In the genomic region with DNA sequence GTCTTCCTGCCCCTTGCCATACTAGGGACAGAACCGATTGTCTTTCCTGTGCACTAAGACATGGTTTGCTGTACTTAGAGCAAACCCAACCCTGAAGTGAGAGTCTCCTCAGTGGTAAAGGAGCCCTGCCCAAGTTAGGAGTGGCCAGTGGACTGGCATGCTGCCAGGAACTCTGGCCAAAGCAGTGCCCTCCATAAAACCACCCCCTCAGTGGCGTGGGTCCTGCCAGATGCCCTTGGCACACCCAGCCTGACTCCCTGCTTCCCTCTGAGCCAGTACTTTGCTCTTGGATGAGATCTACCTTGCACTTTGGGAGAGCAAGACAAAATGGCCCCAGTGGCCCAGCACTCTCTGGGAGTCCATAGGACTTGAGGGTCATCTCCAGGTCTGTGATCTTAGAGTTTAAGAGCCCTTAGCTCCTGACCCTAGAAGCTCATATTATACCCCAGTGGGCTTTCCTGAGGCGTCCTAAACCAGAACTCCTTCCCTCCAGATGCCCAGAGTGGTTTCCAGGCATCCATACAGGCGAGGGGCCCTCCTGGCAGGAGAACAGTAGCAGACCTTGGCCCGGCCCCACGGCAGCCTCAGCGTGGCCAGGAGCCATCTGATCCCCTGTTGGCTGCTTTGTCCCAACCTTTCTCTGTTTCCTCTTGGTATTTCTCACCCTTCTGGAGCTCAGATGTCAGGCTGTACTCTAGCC, we compare ENCODE assay signal across 10 mouse cellular contexts. TPM values are rescaled to one million over a fixed set of nuclear protein-coding genes. Genes with fewer than 3 reads are reported as not detected.
DNase-seq lines count a peak whose midpoint lies in the region; ATAC-seq and TF ChIP-seq lines count a peak whose summit lies in the region.
"Had no signal": no experiment of that assay in that cellular context is flagged by ENCODE, and none has a peak within 500 bp of the region (broad histone marks: within the 10 kb centered on the region; RNA-seq: fewer than 3 reads in every experiment).

No protein-coding gene starts in this region.

- H3K27ac ChIP-seq in hindbrain, embryonic 14.5 days, result 0 out of 2 replicates have a peak overlapping the region, but pooled peaks have one; percentile 14
- no peak overlapping the region for H3K27ac ChIP-seq in hindbrain, embryonic 11.5 days (ENCODE audit: low read depth, low read length)
- peak overlapping the region; percentile 13; the same call in 1 of the 2 replicates for H3K27ac ChIP-seq in forebrain, embryonic 16.5 days (ENCODE audit: low read length)
- H3K27ac ChIP-seq in midbrain, postnatal 0 days (ENCODE audit: low read depth, low read length), result no peak overlapping the region
- H3K27ac ChIP-seq: embryonic facial prominence, embryonic 12.5 days; liver, embryonic 15.5 days had no signal

- TF ChIP-seq CTCF in midbrain, postnatal 0 days (IDR thresholded peaks at IDR 0.05), result no peak

- H3K4me1 ChIP-seq in hindbrain, embryonic 14.5 days (replicated peaks; ENCODE audit: control insufficient read depth, insufficient read depth, low read length), result no peaks in the 10 kb centered on the region
- H3K4me1 ChIP-seq in hindbrain, embryonic 11.5 days (replicated peaks; ENCODE audit: control insufficient read depth, insufficient read depth, low read length), result no peaks in the 10 kb centered on the region
- peaks cover 6% of the 10 kb centered on the region for H3K4me1 ChIP-seq in forebrain, embryonic 16.5 days (replicated peaks; ENCODE audit: control insufficient read depth, insufficient read depth, low read length)
- H3K4me1 ChIP-seq in midbrain, postnatal 0 days (ENCODE audit: insufficient read depth, low read length), result no peaks in the 10 kb centered on the region
- H3K4me1 ChIP-seq: embryonic facial prominence, embryonic 12.5 days had no signal

- H3K4me2 ChIP-seq in hindbrain, embryonic 14.5 days (replicated peaks), result no peak overlapping the region
- H3K4me2 ChIP-seq in hindbrain, embryonic 11.5 days (replicated peaks; ENCODE audit: low read depth, low read length), result no peak overlapping the region
- H3K4me2 ChIP-seq in forebrain, embryonic 16.5 days (ENCODE audit: low read length), result no peak overlapping the region
- H3K4me2 ChIP-seq in midbrain, postnatal 0 days (ENCODE audit: low read depth, low read length, poor library complexity, severe bottlenecking), result no peak overlapping the region
- H3K4me2 ChIP-seq: embryonic facial prominence, embryonic 12.5 days; liver, embryonic 15.5 days had no signal

- peak; percentile 66; the same call in 1 of the 2 replicates for ATAC-seq in hindbrain, embryonic 14.5 days (ENCODE audit: low FRiP score)
- no peak for ATAC-seq in hindbrain, embryonic 11.5 days (ENCODE audit: low FRiP score)
- peak; percentile 68 for ATAC-seq in forebrain, embryonic 16.5 days
- ATAC-seq in midbrain, postnatal 0 days (ENCODE audit: low FRiP score), result peak; percentile 42; the same call in 1 of the 2 replicates
- no peak for ATAC-seq in megakaryocyte progenitor cell, adult 5-6 weeks (replicated peaks; ENCODE audit: poor library complexity)

- no peak for DNase-seq in hindbrain, embryonic 14.5 days (ENCODE audit: low spot score)
- no peak for DNase-seq in hindbrain, embryonic 11.5 days (ENCODE audit: low spot score)
- peak; percentile 62 for DNase-seq in adrenal gland, adult 8-10 months
- DNase-seq in kidney, postnatal 10 days, result peak; percentile 69
- peak; percentile 56 for DNase-seq in midbrain, postnatal 0 days (ENCODE audit: low spot score)
- no peak for DNase-seq in embryo, embryonic 10 days (ENCODE audit: low spot score)

- WGBS in hindbrain, embryonic 14.5 days, result 67% methylated on average over 7 of the region's 7 CpGs
- WGBS in hindbrain, embryonic 11.5 days, result 84% methylated on average over 7 of the region's 7 CpGs
- WGBS in forebrain, embryonic 16.5 days, result 64% methylated on average over 7 of the region's 7 CpGs
- 78% methylated on average over 7 of the region's 7 CpGs for WGBS in midbrain, postnatal 0 days

- H3K27me3 ChIP-seq in hindbrain, embryonic 14.5 days (ENCODE audit: control insufficient read depth, insufficient read depth, low read length), result no peaks in the 10 kb centered on the region
- H3K27me3 ChIP-seq in hindbrain, embryonic 11.5 days (ENCODE audit: control insufficient read depth, insufficient read depth, low read length), result no peaks in the 10 kb centered on the region
- H3K27me3 ChIP-seq in forebrain, embryonic 16.5 days (replicated peaks; ENCODE audit: control insufficient read depth, insufficient read depth, low read length), result no peaks in the 10 kb centered on the region
- H3K27me3 ChIP-seq in midbrain, postnatal 0 days (ENCODE audit: insufficient read depth, low read length), result no peaks in the 10 kb centered on the region
- H3K27me3 ChIP-seq: embryonic facial prominence, embryonic 12.5 days; liver, embryonic 15.5 days had no signal

- H3K9me3 ChIP-seq in hindbrain, embryonic 14.5 days (ENCODE audit: control insufficient read depth, low read length), result no peaks in the 10 kb centered on the region
- no peaks in the 10 kb centered on the region for H3K9me3 ChIP-seq in hindbrain, embryonic 11.5 days (ENCODE audit: control insufficient read depth, low read length)
- H3K9me3 ChIP-seq in forebrain, embryonic 16.5 days (ENCODE audit: control insufficient read depth, low read length), result no peaks in the 10 kb centered on the region
- H3K9me3 ChIP-seq in midbrain, postnatal 0 days (ENCODE audit: low read length), result no peaks in the 10 kb centered on the region
- H3K9me3 ChIP-seq: embryonic facial prominence, embryonic 12.5 days; liver, embryonic 15.5 days had no signal

- H3K36me3 ChIP-seq in hindbrain, embryonic 14.5 days (replicated peaks; ENCODE audit: control insufficient read depth, insufficient read depth), result peaks cover 75% of the 10 kb centered on the region
- H3K36me3 ChIP-seq in hindbrain, embryonic 11.5 days (ENCODE audit: control insufficient read depth, insufficient read depth, low read length), result no peaks in the 10 kb centered on the region
- H3K36me3 ChIP-seq in forebrain, embryonic 16.5 days (ENCODE audit: control insufficient read depth, insufficient read depth), result peaks cover 6% of the 10 kb centered on the region
- peaks cover 39% of the 10 kb centered on the region for H3K36me3 ChIP-seq in midbrain, postnatal 0 days (ENCODE audit: insufficient read depth, low read length)

- H3K9ac ChIP-seq in hindbrain, embryonic 14.5 days, result no peak overlapping the region
- H3K9ac ChIP-seq in hindbrain, embryonic 11.5 days (ENCODE audit: low read depth, low read length), result no peak overlapping the region
- H3K9ac ChIP-seq in forebrain, embryonic 16.5 days (replicated peaks; ENCODE audit: low read depth, low read length), result no peak overlapping the region
- no peak overlapping the region for H3K9ac ChIP-seq in midbrain, postnatal 0 days (replicated peaks; ENCODE audit: low read length, poor library complexity, severe bottlenecking)
- H3K9ac ChIP-seq: embryonic facial prominence, embryonic 12.5 days; liver, embryonic 15.5 days had no signal

- no peak overlapping the region for H3K4me3 ChIP-seq in hindbrain, embryonic 14.5 days (replicated peaks; ENCODE audit: low read length)
- no peak overlapping the region for H3K4me3 ChIP-seq in hindbrain, embryonic 11.5 days (ENCODE audit: low read depth, low read length)
- H3K4me3 ChIP-seq in forebrain, embryonic 16.5 days (replicated peaks; ENCODE audit: low read length), result no peak overlapping the region
- H3K4me3 ChIP-seq in midbrain, postnatal 0 days (ENCODE audit: low read depth, low read length), result no peak overlapping the region
- H3K4me3 ChIP-seq: embryonic facial prominence, embryonic 12.5 days; liver, embryonic 15.5 days had no signal

RNA-seq across cellular contexts. Expression of gene Gm45521, which starts 13.8 kb away (rescaled TPM):
- polyA plus RNA-seq in hindbrain, embryonic 14.5 days (2014; fragmentation: Nextera tagmentation; extraction: Ambion mirVana), result 0.44 and 0.51 TPM in 2 replicates
- polyA plus RNA-seq in hindbrain, embryonic 11.5 days (2014; fragmentation: Nextera tagmentation; extraction: Ambion mirVana), result 0.63 TPM in 1 of 2 replicates, not detected in the other
- total RNA-seq in adrenal gland, adult 8-10 months (2022), result not detected
- polyA plus RNA-seq in forebrain, embryonic 16.5 days (2015; fragmentation: Nextera tagmentation; extraction: Ambion mirVana), result 0.44 TPM in 1 of 2 replicates, not detected in the other
- total RNA-seq in midbrain, postnatal 0 days (2014; rRNA removed), result not detected in 2 replicates
- 0.41 and 0.53 TPM in 2 replicates for polyA plus RNA-seq in midbrain, postnatal 0 days (2015; fragmentation: Nextera tagmentation; extraction: Ambion mirVana)
- total RNA-seq in megakaryocyte progenitor cell, adult 5-6 weeks (2015), result not detected in 2 replicates
- total RNA-seq in megakaryocyte progenitor cell, adult 5-6 weeks (2017), result not detected in 2 replicates
- polyA plus RNA-seq: embryonic facial prominence, embryonic 12.5 days; liver, embryonic 15.5 days had no signal

RNA-seq across cellular contexts. Expression of gene Dnase1l3, which starts 51.1 kb away (rescaled TPM):
- polyA plus RNA-seq in hindbrain, embryonic 14.5 days (2014; fragmentation: Nextera tagmentation; extraction: Ambion mirVana), result 0.09 TPM in 1 of 2 replicates, not detected in the other
- 0.03 TPM in 1 of 2 replicates, not detected in the other for polyA plus RNA-seq in hindbrain, embryonic 11.5 days (2014; fragmentation: Nextera tagmentation; extraction: Ambion mirVana)
- under 1 TPM; 0.37 to 0.78 (median 0.55) TPM for total RNA-seq in adrenal gland, adult 8-10 months (2022)
- polyA plus RNA-seq in forebrain, embryonic 16.5 days (2015; fragmentation: Nextera tagmentation; extraction: Ambion mirVana), result 0.06 and 0.10 TPM in 2 replicates
- total RNA-seq in midbrain, postnatal 0 days (2014; rRNA removed), result not detected in 2 replicates
- polyA plus RNA-seq in midbrain, postnatal 0 days (2015; fragmentation: Nextera tagmentation; extraction: Ambion mirVana), result 0.07 and 0.09 TPM in 2 replicates
- 0.05 and 0.12 TPM in 2 replicates for total RNA-seq in megakaryocyte progenitor cell, adult 5-6 weeks (2015)
- not detected in 2 replicates for total RNA-seq in megakaryocyte progenitor cell, adult 5-6 weeks (2017)

RNA-seq across cellular contexts. Expression of gene Abhd6, which starts 59.5 kb away (rescaled TPM):
- polyA plus RNA-seq in hindbrain, embryonic 14.5 days (2014; fragmentation: Nextera tagmentation; extraction: Ambion mirVana), result 35.7 and 37.0 TPM in 2 replicates
- 15.3 and 16.1 TPM in 2 replicates for polyA plus RNA-seq in hindbrain, embryonic 11.5 days (2014; fragmentation: Nextera tagmentation; extraction: Ambion mirVana)
- 100 to 1,000 TPM in 2 of 4 experiments, 10 to 100 TPM in 2; 87.1 to 147 (median 102) TPM for total RNA-seq in adrenal gland, adult 8-10 months (2022)
- 35.9 and 36.7 TPM in 2 replicates for polyA plus RNA-seq in forebrain, embryonic 16.5 days (2015; fragmentation: Nextera tagmentation; extraction: Ambion mirVana)
- total RNA-seq in midbrain, postnatal 0 days (2014; rRNA removed), result 14.7 and 17.6 TPM in 2 replicates
- polyA plus RNA-seq in midbrain, postnatal 0 days (2015; fragmentation: Nextera tagmentation; extraction: Ambion mirVana), result 34.7 and 35.7 TPM in 2 replicates
- total RNA-seq in megakaryocyte progenitor cell, adult 5-6 weeks (2015), result 0.47 and 0.56 TPM in 2 replicates
- total RNA-seq in megakaryocyte progenitor cell, adult 5-6 weeks (2017), result 0.54 TPM in 2 replicates

Comparison
In these comparisons a context has a peak if more than half of its experiments do, and no peak if none do; other contexts are left out.
1. ATAC-seq: peak in hindbrain, embryonic 14.5 days (single experiment), forebrain, embryonic 16.5 days (single experiment) and midbrain, postnatal 0 days (single experiment); none in hindbrain, embryonic 11.5 days (single experiment) and megakaryocyte progenitor cell, adult 5-6 weeks (single experiment).
2. H3K27ac ChIP-seq: peak in hindbrain, embryonic 14.5 days (single experiment) and forebrain, embryonic 16.5 days (single experiment); none in hindbrain, embryonic 11.5 days (single experiment) and midbrain, postnatal 0 days (single experiment).
3. DNase-seq: peak in adrenal gland, adult 8-10 months (single experiment), kidney, postnatal 10 days (single experiment) and midbrain, postnatal 0 days (single experiment); none in hindbrain, embryonic 14.5 days (single experiment), hindbrain, embryonic 11.5 days (single experiment) and embryo, embryonic 10 days (single experiment).